ENCODE assay signal across 24 mouse cellular contexts in the genomic region with DNA sequence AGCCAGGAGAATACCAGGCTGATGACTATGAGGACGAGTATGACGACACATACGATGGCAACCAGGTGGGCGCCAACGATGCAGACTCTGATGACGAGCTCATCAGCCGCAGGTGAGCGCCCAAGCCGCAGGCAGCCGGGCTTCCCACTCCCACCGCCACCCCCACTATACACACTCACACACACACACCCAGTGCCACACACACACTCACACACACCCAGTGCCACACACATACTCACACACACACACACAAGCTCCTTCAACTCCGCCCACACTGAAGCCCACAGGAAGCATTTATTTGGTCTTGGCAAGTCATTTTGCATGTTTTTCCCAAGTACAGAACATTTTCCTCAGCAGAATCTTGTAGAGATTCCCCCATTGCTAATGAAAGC. TPM values are rescaled to one million over a fixed set of nuclear protein-coding genes. Genes with fewer than 3 reads are reported as not detected.
DNase-seq lines count a peak whose midpoint lies in the region; ATAC-seq and TF ChIP-seq lines count a peak whose summit lies in the region.
"Had no signal": no experiment of that assay in that cellular context is flagged by ENCODE, and none has a peak within 500 bp of the region (broad histone marks: within the 10 kb centered on the region; RNA-seq: fewer than 3 reads in every experiment).

No protein-coding gene starts in this region.

- no peaks in the 10 kb centered on the region for H3K9me3 ChIP-seq in embryonic facial prominence, embryonic 14.5 days (ENCODE audit: control insufficient read depth, low read length)
- H3K9me3 ChIP-seq: forebrain, embryonic 15.5 days; limb, embryonic 12.5 days; midbrain, embryonic 10.5 days had no signal

- peaks cover 11% of the 10 kb centered on the region for H3K4me1 ChIP-seq in cortical plate, adult 2 months (ENCODE audit: control insufficient read depth, insufficient read depth, low read length)
- H3K4me1 ChIP-seq in embryonic facial prominence, embryonic 14.5 days (ENCODE audit: control insufficient read depth, insufficient read depth, low read length), result peaks cover 22% of the 10 kb centered on the region

- no peaks in the 10 kb centered on the region for H3K27me3 ChIP-seq in embryonic facial prominence, embryonic 14.5 days (replicated peaks; ENCODE audit: control insufficient read depth, insufficient read depth, low read length)
- no peaks in the 10 kb centered on the region for H3K27me3 ChIP-seq in myocyte (ENCODE audit: control insufficient read depth, insufficient read depth, insufficient read length)
- H3K27me3 ChIP-seq: forebrain, embryonic 15.5 days; limb, embryonic 12.5 days had no signal

- intact Hi-C loops in left cerebral cortex, postnatal 10 days (cut with DNase I), result no loop called here

- H3K9ac ChIP-seq in embryonic facial prominence, embryonic 14.5 days (ENCODE audit: low read depth, low read length), result no peak overlapping the region
- H3K9ac ChIP-seq: forebrain, embryonic 15.5 days; liver, postnatal 0 days had no signal

- H3K27ac ChIP-seq in cortical plate, adult 2 months (ENCODE audit: insufficient read depth, low read length), result peak overlapping the region; percentile 82
- H3K27ac ChIP-seq in embryonic facial prominence, embryonic 14.5 days (replicated peaks; ENCODE audit: low read depth, low read length), result peak overlapping the region; percentile 72
- H3K27ac ChIP-seq: forebrain, embryonic 15.5 days; midbrain, embryonic 10.5 days had no signal

- WGBS in embryonic facial prominence, embryonic 14.5 days, result 84% methylated on average over 12 of the region's 12 CpGs

- no peak overlapping the region for H3K4me3 ChIP-seq in cortical plate, adult 2 months (ENCODE audit: insufficient read depth, low read length)
- no peak overlapping the region for H3K4me3 ChIP-seq in embryonic facial prominence, embryonic 14.5 days (ENCODE audit: low read depth, low read length)
- H3K4me3 ChIP-seq in myocyte, result no peak overlapping the region
- H3K4me3 ChIP-seq: forebrain, embryonic 15.5 days; limb, embryonic 12.5 days; midbrain, embryonic 10.5 days had no signal

- peaks cover 64% of the 10 kb centered on the region for H3K36me3 ChIP-seq in embryonic facial prominence, embryonic 14.5 days (ENCODE audit: control insufficient read depth, insufficient read depth, low read length)
- H3K36me3 ChIP-seq in myocyte (ENCODE audit: control insufficient read depth, insufficient read depth), result peaks cover 34% of the 10 kb centered on the region

- DNase-seq in left cerebral cortex, adult 18-20 months (ENCODE audit: low spot score in 2 of 2), result peak; percentile 45 to 55
- no peak for DNase-seq in left cerebral cortex, postnatal 10 days (ENCODE audit: extremely low spot score in 1 of 2, low spot score in 2 of 2)
- no peak for DNase-seq in embryonic facial prominence, embryonic 14.5 days (ENCODE audit: low spot score)
- DNase-seq in adrenal gland, postnatal 10 days, result no peak
- no peak for DNase-seq in spleen, postnatal 10 days (ENCODE audit: low spot score in 2 of 2)
- DNase-seq in heart, adult 9 months (ENCODE audit: low spot score in 2 of 2), result no peak
- DNase-seq: adrenal gland, postnatal 36 days; cerebellum, adult 8-10 months; heart, adult 18-20 months; kidney, adult 8-10 months; kidney, postnatal 4 days; liver, postnatal 0 days; lung, postnatal 4 days; thymus, postnatal 36 days had no signal

- H3K79me2 ChIP-seq in myocyte (ENCODE audit: control insufficient read depth, insufficient read depth), result no peaks in the 10 kb centered on the region

- no peak for ATAC-seq in embryonic facial prominence, embryonic 14.5 days (ENCODE audit: low read depth)
- ATAC-seq: forebrain, embryonic 15.5 days; liver, postnatal 0 days had no signal

- H3ac ChIP-seq in myocyte (ENCODE audit: control insufficient read depth, insufficient read length), result no peak overlapping the region

- no peak overlapping the region for H3K4me2 ChIP-seq in embryonic facial prominence, embryonic 14.5 days (ENCODE audit: low read depth, low read length)
- no peak overlapping the region for H3K4me2 ChIP-seq in myocyte (ENCODE audit: low read depth)
- H3K4me2 ChIP-seq: forebrain, embryonic 15.5 days; limb, embryonic 12.5 days had no signal

- TF ChIP-seq POLR2A in cortical plate, adult 2 months (IDR thresholded peaks at IDR 0.05; ENCODE audit: extremely low read depth, insufficient read depth, low read length), result no peak
- peak; percentile 34 for TF ChIP-seq POLR2A in myocyte (IDR thresholded peaks at IDR 0.05; ENCODE audit: insufficient read length, low read depth)

- TF ChIP-seq CTCF in cortical plate, adult 2 months (IDR thresholded peaks at IDR 0.05; ENCODE audit: extremely low read depth, insufficient read depth, low read length), result no peak

TF ChIP-seq in myocyte, 11 proteins besides CTCF, POLR2A, EP300 and RAD21:
- TF ChIP-seq POLR2AphosphoS2 (IDR thresholded peaks at IDR 0.05; ENCODE audit: insufficient read length, low read depth) (peak; percentile 61), CEBPB (IDR thresholded peaks at IDR 0.05; ENCODE audit: insufficient read depth, poor library complexity, severe bottlenecking) (no peak)

RNA-seq across cellular contexts. Expression of gene Uqcr10, which starts 24.7 kb away (rescaled TPM):
- total RNA-seq in left cerebral cortex, adult 18-20 months (2021), result 100 to 1,000 TPM; 347 to 391 TPM
- 100 to 1,000 TPM; 411 to 418 TPM for total RNA-seq in left cerebral cortex, postnatal 10 days (2021)
- polyA plus RNA-seq in cortical plate, adult 2 months (2012; rRNA removed), result 1,122 and 1,215 TPM in 2 replicates
- polyA plus RNA-seq in embryonic facial prominence, embryonic 14.5 days (2014; fragmentation: Nextera tagmentation; extraction: Ambion mirVana), result 722 and 816 TPM in 2 replicates
- 1,278 TPM for polyA plus RNA-seq in myocyte (2012; fragmentation: generic; extraction: Trizol)
- 1,000 to 10,000 TPM; 1,230 to 1,238 TPM for total RNA-seq in adrenal gland, postnatal 10 days (2021)

RNA-seq across cellular contexts. Expression of gene Zmat5, which starts 25.0 kb away (rescaled TPM):
- 10 to 100 TPM; 25.3 to 28.5 TPM for total RNA-seq in left cerebral cortex, adult 18-20 months (2021)
- total RNA-seq in left cerebral cortex, postnatal 10 days (2021), result 10 to 100 TPM; 26.8 to 28.2 TPM
- polyA plus RNA-seq in cortical plate, adult 2 months (2012; rRNA removed), result 48.1 and 52.6 TPM in 2 replicates
- polyA plus RNA-seq in embryonic facial prominence, embryonic 14.5 days (2014; fragmentation: Nextera tagmentation; extraction: Ambion mirVana), result 51.7 and 52.2 TPM in 2 replicates
- 57.4 TPM for polyA plus RNA-seq in myocyte (2012; fragmentation: generic; extraction: Trizol)
- 10 to 100 TPM; 33.4 to 36.0 TPM for total RNA-seq in adrenal gland, postnatal 10 days (2021)

RNA-seq across cellular contexts. Expression of gene Ascc2, which starts 41.9 kb away (rescaled TPM):
- total RNA-seq in left cerebral cortex, adult 18-20 months (2021), result 10 to 100 TPM; 19.2 to 19.5 TPM
- 10 to 100 TPM; 20.3 to 21.2 TPM for total RNA-seq in left cerebral cortex, postnatal 10 days (2021)
- polyA plus RNA-seq in cortical plate, adult 2 months (2012; rRNA removed), result 20.0 and 22.9 TPM in 2 replicates
- 27.8 and 31.4 TPM in 2 replicates for polyA plus RNA-seq in embryonic facial prominence, embryonic 14.5 days (2014; fragmentation: Nextera tagmentation; extraction: Ambion mirVana)
- 57.6 TPM for polyA plus RNA-seq in myocyte (2012; fragmentation: generic; extraction: Trizol)
- 10 to 100 TPM; 26.7 to 27.6 TPM for total RNA-seq in adrenal gland, postnatal 10 days (2021)

RNA-seq across cellular contexts. Expression of gene Gm11032, which starts 59.6 kb away (rescaled TPM):
- not detected for total RNA-seq in left cerebral cortex, adult 18-20 months (2021)
- not detected for total RNA-seq in left cerebral cortex, postnatal 10 days (2021)
- not detected in 2 replicates for polyA plus RNA-seq in cortical plate, adult 2 months (2012; rRNA removed)
- not detected in 2 replicates for polyA plus RNA-seq in embryonic facial prominence, embryonic 14.5 days (2014; fragmentation: Nextera tagmentation; extraction: Ambion mirVana)
- polyA plus RNA-seq in myocyte (2012; fragmentation: generic; extraction: Trizol), result not detected
- not detected for total RNA-seq in adrenal gland, postnatal 10 days (2021)
- total RNA-seq: adrenal gland, postnatal 36 days; ES-E14; gastrocnemius, adult 8-10 months; heart, adult 18-20 months had no signal
- polyA plus RNA-seq: forebrain, embryonic 15.5 days; heart, embryonic 16.5 days; hindbrain, embryonic 11.5 days; limb, embryonic 12.5 days; liver, postnatal 0 days; midbrain, embryonic 10.5 days; testis, adult 2 months had no signal

Comparison
In these comparisons a context has a peak if more than half of its experiments do, and no peak if none do; other contexts are left out.
1. DNase-seq: peak in left cerebral cortex, adult 18-20 months (2 of 2); none in left cerebral cortex, postnatal 10 days (0 of 2), embryonic facial prominence, embryonic 14.5 days (single experiment), adrenal gland, postnatal 10 days (single experiment), spleen, postnatal 10 days (0 of 2) and heart, adult 9 months (0 of 2).